Comparison of ENCODE assay signal across 18 mouse cellular contexts in the genomic region with DNA sequence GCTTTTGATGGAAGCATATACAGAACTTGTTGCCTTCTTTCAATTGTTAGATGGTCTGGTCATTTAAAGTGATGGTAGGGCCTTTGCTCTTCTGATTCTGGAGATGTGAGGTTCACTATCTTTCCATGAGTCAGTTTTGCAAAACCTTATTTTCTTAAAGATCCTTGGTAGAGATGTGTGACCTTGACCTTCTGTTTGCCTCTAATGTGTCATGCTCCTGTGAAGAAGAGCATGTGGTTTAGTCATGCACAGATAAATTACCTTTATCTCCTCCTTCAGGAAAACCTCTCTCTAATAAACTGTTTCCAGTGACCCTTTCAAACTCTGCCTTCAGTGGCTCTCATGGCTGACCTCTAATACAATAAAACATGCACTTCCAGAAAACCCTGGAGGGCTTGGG.
DNase-seq lines count a peak whose midpoint lies in the region; TF ChIP-seq lines count a peak whose summit lies in the region.
"Had no signal": no experiment of that assay in that cellular context is flagged by ENCODE, and none has a peak within 500 bp of the region (broad histone marks: within the 10 kb centered on the region; RNA-seq: fewer than 3 reads in every experiment).

No protein-coding gene starts in this region.

- no peak overlapping the region for H3K4me3 ChIP-seq in embryonic fibroblast, embryonic 13.5 days (ENCODE audit: insufficient read depth, low read length)
- H3K4me3 ChIP-seq: embryonic facial prominence, embryonic 13.5 days; embryonic facial prominence, embryonic 15.5 days; forebrain, embryonic 13.5 days; forebrain, embryonic 15.5 days had no signal

- no peak for TF ChIP-seq CTCF in embryonic fibroblast, embryonic 13.5 days (IDR thresholded peaks at IDR 0.05; ENCODE audit: borderline replicate concordance, insufficient read depth, low read length)

- DNase-seq in adrenal gland, adult 2 months = peak; percentile 60
- DNase-seq in adrenal gland, adult 8-10 months = no peak
- DNase-seq in adrenal gland, postnatal 14 days = peak; percentile 26
- DNase-seq in adrenal gland, adult 18-20 months (ENCODE audit: low spot score in 2 of 2) = no peak
- no peak for DNase-seq in embryo, embryonic 10.5 days (ENCODE audit: low spot score)
- DNase-seq: B cell, adult 2 months; cerebellum, adult 11-12 months; cerebellum, adult 2 months; cerebellum, adult 9-10 months; cerebellum, postnatal 10 days; cerebellum, postnatal 25 days; embryo, embryonic 11 days; forebrain, postnatal 0 days had no signal

- H3K4me1 ChIP-seq in embryonic fibroblast, embryonic 13.5 days (ENCODE audit: control insufficient read depth, insufficient read depth, low read length) = peaks cover 3% of the 10 kb centered on the region; the same call in 1 of the 2 replicates
- H3K4me1 ChIP-seq: embryonic facial prominence, embryonic 13.5 days; embryonic facial prominence, embryonic 15.5 days; forebrain, embryonic 13.5 days; forebrain, embryonic 15.5 days had no signal

- H3K27ac ChIP-seq in embryonic fibroblast, embryonic 13.5 days (ENCODE audit: insufficient read depth, low read length) = peak overlapping the region; percentile 26; the same call in 1 of the 2 replicates
- H3K27ac ChIP-seq: embryonic facial prominence, embryonic 13.5 days; embryonic facial prominence, embryonic 15.5 days; forebrain, embryonic 13.5 days; forebrain, embryonic 15.5 days had no signal

- TF ChIP-seq POLR2A in embryonic fibroblast, embryonic 13.5 days (IDR thresholded peaks at IDR 0.05; ENCODE audit: low read depth, low read length) = no peak

Comparison
In these comparisons a context has a peak if more than half of its experiments do, and no peak if none do; other contexts are left out.
1. DNase-seq: peak in adrenal gland, adult 2 months (single experiment) and adrenal gland, postnatal 14 days (single experiment); none in adrenal gland, adult 8-10 months (single experiment), adrenal gland, adult 18-20 months (0 of 2) and embryo, embryonic 10.5 days (single experiment).